Mouse (Mus musculus) lung, postnatal 10 days (tissue): Measurements from ENCODE around the gene Wnt11.

Experiments
- DNase-seq: peaks from one replicate; pipeline ENCODE4 v3.0.0; 2021

The Wnt11 gene

DNA sequence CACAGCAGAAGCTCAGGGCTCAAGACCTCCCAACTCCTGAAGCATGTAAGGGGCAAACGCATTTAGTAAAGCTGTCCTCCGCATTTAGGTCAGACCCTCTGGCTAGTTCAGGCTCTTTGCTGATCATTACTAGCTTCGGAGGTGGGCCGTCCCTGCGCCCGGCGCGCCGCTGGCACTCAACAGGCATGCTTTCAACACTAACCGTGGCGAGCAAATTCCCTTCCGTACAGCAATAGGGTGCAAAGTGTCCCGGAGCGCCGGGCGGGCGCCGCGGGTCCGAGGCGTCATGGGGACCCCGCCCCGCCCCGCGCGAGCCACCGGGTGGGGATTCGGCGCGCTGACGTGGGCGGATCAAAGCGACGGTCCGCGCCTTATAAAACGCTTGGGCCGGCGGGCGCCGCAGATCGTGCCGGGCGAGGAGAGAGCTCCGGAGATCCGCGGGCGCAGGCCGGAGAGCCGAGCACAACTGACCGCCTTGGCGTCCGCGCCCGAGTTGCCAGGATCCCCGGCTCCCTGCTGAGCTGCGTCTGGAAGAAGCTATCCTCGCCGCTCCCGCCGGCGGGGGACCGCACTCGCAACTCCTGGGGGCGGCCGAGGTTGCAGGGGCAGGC, at the start of gene Wnt11:
Gene Wnt11, plus strand, starts transcription at position 402 of the 611 bp plus-strand sequence.
- peak; percentile 77 for DNase-seq

DNA sequence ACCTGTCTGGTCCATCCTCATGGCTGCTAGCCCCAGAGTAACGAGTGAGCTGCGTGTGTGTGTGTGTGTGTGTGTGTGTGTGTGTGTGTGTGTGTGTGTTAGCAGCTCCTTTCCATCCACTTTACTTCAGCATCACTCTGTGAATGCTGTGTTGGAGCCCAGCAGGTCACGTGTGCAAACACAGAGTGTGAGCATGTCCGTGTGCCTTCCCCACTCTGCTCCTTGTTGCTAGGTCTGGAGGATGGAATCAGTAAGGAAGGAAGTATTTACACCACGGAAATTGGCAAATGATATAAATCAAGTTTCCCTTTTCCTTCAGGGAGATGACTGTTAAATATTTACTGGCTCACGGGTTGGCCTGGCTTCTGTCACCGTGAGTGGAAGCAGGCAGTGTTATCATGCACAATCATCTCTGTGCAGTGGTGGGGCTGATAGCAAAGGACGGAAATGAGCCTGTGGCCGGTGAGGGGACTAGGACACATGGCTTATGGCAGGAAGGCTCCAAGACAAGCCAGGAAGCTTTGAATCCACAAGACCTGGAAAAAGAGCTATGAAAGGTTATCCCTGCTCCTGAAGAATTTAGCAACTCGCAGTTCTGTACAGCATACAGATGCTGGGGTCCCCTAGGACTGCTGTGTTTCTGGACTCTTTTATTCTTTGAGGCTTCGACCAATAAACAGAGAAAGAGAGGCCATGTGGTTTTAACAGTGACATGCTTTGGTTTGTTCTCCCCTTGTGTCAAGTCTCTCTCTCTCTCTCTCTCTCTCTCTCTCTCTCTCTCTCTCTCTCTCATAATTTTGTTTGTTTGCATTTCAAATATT, 47.9 kb upstream of the Wnt11 start:
- no peak for DNase-seq

DNA sequence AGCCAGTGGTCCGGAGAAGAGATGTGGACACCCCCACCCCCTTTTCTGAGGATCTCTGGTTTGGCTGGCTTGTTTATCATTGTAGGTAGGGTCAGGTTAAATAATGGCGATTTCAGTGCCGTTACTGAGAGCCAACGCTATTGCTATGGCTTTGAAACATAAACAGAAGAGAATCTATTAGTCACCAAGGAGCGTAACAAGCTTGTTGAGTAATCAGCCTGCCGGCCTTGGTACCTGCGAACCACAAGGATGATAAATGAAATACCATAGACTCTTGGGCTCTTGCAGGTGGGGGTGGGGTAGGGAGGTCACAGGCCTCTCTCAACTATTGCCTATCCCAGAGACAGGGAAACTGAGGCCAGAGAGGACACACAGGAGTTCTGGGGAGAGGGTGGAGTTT, 46.2 kb upstream of the Wnt11 start:
- no peak for DNase-seq

DNA sequence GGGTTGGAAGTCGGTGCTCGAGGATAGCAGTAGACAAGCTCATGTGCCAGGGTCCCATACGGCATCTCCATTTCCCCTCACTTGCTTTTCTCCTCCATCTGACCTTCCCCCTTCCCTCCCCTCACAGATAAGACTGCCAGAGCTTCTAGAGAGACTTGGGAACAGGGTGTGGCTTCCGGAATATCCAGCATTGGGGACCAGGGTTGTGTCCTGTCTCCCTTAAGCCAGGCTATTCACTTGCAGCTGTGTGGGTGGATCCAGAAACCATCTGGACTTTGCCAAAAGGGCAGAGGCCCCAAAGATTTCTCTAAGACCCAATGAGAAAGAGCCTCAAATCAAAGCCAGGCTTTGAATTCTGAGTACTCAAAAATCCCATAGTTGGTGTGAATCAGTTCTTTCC, 45.8 kb upstream of the Wnt11 start:
- DNase-seq = no peak

DNA sequence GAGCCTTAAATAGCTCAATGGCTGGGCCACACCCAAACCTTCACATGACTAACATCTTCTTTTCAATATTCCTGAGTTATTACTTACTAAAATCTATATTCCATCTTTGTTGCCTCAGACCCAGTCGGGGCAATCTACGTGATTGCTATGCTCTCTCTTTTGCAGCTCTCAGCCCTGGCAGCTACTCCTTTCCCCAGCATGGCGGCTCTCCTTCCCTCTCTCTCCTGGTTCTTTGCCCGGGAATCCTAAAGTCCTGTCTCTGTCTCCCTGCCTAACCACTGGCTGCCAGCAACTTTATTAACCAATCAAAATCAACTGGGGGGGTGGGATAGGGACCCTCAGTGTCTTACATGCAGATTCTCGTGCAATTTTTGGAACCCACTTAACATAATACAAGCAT, 43.0 kb upstream of the Wnt11 start:
- DNase-seq = no peak

DNA sequence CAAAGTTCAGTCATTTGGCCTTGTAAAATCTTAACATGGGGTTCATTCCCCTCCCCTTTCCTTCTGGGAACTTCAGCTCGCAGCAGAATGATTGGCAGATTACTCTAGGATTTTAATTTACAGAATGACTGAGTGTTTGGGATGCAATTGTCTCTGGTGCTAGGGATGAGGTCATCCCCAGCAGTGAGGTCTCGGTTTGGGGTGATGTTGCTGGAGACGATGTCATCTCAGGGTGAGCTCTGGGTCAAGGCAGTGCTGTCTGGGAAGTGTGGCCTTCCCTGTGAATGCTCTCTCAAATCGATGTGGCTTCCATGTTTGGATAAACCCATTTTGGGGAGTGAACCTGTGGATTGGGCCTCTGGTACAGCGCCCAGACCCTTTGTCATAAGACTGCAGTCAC, 41.1 kb upstream of the Wnt11 start:
- no peak for DNase-seq

DNA sequence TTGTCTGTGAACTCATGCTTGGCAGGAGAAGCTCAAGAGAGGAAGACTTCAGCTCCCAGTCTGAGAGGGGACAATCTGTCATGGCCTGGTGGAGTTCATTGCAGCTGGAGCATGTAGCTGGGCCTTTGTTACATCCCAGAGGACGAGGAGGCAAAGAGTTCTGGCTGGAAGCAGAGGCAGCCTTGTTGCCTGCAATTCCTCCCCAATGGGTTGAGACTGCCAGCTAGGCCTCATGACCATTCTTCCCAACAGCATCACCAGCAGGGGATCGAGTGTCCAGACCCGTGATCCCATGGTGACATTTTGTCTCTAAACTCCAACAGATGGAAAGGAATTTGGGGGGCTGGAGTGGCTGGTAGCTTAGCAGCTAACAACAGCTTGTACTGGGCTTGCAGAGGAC, 40.5 kb upstream of the Wnt11 start:
- no peak for DNase-seq

DNA sequence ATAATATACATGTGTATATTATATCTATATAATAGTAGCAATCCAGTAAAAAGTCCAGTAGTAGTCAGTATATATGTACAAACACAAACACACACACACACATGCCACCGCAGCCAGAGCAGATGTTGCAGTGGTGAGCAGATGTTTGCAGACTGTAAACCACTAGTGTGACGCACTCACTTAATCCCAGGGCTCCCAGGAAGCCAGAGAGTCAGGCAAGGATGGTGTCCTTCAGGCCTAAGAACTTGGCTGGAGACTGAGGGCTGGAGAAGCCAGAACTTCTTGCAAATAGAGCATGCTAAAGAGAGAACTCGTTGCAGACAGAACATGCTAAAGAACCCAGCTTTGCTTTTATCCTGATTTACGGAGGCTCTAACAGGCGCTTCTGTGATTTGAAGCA, 39.3 kb upstream of the Wnt11 start:
- DNase-seq = no peak

DNA sequence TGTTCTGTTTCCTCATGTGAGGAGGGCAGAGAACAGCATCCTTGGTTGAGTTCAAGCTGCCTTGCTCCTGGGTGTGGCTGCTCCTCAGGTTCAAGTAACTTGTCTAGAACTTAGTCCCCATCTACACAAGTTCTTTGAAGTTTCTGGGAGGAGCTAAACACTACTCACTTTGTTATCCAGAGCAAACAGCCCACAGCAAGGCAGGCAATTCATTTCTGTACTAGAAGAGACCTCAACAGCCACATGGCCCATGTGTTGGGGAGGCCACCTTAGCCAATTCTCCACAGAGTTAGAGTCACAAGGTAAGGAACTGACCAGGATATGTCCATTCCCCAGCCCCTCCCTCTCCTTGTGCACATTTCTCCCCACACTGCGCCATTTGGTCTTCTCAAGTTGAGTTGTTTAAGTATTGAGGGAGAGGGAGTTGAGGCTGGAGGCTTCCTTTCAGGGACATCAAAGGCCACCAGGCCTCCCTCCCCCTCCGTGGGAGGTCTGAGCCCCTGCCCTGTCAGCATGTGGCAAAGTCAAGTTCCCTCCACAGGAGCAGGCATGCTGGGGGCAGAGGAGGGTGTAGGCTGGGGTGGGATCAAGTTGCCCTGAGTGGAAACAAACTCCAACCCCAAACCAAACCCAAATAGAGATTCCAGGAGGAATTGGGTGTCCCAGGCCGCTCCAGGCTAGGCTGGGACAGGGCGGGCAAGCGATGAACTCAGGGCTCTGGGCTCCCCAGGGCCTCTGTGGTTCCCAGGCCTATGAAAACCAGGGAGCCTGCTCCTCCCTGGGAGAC, 37.4 kb upstream of the Wnt11 start:
- DNase-seq = no peak

DNA sequence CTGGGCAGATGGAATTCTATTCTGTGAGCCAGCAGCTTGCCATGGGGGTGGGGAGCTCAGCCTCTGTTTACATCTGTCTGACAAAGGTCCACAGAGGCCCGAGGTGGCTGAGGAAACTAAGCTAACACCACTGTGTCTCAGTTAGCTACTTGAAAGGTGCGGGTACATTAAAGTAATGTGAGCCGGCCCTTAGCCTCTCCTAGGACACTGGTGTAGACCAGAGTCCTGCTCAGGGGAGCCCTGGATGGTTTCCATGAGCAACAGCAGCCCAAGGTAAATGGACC, 36.8 kb upstream of the Wnt11 start:
- no peak for DNase-seq

DNA sequence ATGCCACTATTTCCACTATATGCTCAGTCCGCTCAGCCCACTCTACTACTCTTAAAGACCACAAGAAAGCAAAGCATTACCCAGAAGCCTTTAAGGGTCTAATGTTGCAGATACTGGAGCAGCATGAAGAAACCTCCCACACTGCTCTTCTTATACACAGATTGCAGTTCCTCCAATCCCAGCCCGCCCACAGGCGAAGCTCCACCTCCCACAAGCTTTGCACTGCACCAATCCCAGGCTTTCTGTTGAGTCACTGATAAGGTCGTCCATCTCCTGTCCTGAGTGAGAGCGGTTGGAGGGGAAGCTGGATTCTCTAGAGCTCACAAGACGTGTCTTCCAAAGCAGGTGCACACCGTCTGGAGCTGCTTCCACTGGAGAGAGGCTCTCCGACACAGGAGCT, 34.5 kb upstream of the Wnt11 start:
- no peak for DNase-seq

DNA sequence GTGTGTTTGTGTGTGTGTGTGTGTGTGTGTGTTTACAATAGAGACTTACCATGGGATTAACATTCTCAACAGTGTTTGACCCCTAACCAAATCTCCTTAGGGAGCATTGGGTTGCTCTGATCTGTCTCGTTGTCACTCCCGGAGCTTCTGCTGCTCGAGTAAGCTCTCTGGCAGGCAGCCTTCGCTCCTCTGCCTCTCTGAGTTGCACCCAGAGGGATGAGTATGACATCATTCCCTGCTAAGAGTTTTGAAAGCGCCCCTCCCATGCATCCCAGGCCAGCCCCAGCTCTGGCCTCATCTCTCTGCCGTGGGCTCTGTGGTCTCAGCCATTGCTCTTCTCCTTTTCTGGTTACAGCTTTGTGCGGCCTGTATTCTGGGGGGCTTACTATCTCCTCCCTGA, 33.8 kb upstream of the Wnt11 start:
- peak; percentile 71 for DNase-seq

DNA sequence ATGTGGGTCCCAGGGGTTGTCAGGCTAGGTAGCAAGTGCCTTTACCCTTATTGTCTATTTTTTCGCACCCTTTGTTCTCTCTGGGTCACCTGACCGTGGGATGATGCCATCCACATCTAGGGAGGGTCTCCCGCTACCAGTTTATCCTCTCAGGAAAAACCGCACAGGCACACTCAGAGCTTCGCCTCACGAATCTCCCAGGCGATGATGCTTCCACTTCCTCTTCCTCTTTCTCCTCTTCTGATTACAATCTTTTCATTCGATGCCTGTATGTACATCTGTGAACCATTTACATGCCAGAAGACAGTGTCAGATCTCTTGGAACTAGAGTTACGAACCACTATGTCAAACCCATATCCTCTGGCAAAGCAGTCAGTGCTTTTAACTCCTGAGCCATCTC, 31.7 kb upstream of the Wnt11 start:
- DNase-seq = no peak

DNA sequence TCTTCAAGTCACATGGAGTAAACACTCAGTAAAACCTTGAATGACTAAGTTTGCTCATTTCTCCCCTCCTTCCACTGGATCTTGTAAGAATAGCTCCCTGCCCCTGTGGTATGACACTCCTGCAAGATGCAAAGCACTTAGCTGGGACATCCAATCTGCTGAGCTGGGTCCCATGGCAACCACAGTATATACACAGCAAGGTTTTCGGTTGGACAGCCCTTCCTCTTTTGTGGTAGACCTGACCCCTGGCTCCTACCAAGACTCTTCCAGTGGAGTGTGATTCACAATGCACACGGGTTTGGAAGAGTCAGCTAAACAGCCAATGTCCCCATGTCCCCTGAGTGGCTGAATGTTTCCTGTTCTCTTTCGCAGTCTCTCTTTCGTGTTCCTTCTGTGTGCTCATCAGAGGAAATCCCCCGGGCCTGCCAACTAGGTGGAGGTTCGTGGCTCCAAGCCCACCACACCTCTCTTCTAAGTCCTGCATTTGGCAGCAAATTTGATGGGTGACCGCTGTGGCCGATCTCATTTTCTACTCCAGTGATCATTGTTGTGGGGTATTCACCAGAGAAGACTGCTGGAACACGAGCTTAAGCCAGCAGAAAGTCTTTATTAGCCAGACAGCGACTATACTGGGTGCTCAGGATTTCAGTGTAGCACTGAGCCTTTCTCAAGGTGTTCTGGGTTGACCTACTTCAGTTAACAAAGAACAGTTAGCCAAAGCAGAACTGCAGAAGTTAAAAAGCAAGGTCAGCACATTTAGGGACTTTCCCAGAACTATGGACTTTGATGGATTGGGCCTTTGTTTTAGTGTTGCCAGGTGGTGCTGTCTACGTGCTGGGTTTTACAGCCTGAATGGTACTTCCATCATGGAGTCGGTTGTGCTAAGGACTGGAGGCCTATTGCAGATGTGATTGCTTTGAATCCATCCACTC, 29.8 kb upstream of the Wnt11 start:
- no peak for DNase-seq

DNA sequence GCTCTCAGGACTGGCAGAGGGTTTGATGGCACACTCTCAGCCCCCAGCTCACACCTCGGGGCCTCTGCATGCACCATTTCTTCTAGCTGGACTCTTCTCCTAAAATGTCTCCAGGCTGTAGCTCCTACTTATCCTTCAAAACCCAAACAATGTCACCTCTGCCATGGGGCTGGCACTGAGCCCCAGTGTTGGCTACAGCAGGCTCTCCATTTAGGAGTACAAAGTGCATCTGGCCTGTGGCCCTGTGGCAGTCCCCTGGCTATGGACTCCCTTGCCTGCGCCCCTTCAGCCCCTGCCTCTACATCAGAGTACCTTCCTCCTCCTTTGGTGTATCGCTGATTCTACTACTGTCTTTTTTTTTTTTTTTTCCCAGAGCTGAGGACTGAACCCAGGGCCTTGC, 28.0 kb upstream of the Wnt11 start:
- no peak for DNase-seq

DNA sequence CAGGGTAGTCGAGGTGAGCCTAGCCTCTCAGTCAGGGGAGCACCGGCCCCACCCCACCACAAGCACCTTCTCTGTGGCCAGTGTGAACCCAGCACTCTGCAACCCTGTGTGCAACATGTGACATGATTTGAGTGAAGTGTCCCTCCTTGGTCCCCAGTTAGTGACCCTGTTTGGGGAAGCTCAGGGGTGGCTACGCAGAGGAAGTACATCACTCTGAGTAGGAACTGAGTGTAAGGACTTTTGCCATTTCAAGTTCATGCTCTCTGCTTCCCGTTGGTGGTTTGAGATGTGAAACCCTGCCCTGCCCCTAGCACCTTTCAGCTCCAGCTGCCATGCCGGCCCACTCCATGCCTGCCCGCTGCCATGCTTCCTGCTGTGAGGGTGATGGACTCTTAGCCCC, 25.5 kb upstream of the Wnt11 start:
- DNase-seq = no peak

DNA sequence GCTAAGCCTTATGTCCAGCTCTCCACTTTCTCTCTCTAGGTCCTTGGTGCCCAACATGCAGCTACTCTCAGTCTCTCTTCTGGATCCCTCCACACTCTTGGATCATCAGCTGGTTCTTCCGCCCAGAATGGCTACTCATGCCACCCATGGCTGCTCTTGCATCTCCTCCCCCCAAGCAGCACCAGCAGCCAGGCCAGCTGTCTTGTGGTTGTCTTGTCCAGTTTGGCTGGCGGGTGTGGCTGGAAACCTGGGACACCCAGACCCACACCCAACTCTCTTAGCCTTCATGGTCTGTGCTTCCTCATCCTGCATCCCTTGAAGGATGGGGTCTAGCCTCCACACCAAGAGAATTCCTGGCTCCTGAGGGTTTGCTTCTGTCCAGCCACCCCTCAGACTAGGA, 24.3 kb upstream of the Wnt11 start:
- no peak for DNase-seq

DNA sequence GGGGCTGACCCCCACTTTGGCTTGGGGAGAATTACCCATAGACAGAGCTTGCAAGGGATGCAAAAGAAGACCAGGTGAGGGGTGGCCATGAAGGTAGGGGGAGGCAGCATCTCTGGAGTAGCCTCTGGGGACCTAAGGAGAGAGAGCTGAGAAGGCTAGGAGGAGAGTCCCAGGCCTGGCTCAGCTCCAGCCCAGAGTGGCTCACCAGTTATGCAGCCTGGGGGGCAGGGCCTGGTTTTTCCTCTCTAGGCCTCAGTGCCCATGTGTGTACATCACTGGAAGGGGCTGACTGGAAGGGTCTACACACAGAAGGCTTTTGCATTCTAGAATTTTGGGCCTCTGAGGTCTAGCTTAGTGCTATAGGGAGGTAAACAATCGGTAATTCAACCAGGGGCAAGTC, 14.4 kb upstream of the Wnt11 start:
- DNase-seq = no peak

DNA sequence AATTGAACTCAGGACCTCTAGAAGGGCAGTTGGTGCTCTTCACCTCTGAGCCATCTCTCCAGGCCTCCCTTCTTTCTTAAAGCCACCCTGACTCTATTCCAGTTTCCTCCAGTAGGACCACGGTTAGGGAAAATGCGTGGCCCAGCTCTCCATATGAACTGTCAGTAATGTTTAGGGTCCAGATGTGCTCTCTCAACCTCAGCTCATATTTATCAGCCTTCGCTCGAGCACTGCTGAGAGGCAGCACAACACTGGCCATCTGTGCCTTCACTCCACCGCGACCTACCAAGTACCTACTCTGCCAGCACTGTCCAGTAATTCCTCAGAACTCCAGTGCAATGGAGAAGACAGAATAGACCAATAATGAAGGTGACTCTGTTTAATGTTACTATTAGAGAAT, 12.0 kb upstream of the Wnt11 start:
- no peak for DNase-seq

DNA sequence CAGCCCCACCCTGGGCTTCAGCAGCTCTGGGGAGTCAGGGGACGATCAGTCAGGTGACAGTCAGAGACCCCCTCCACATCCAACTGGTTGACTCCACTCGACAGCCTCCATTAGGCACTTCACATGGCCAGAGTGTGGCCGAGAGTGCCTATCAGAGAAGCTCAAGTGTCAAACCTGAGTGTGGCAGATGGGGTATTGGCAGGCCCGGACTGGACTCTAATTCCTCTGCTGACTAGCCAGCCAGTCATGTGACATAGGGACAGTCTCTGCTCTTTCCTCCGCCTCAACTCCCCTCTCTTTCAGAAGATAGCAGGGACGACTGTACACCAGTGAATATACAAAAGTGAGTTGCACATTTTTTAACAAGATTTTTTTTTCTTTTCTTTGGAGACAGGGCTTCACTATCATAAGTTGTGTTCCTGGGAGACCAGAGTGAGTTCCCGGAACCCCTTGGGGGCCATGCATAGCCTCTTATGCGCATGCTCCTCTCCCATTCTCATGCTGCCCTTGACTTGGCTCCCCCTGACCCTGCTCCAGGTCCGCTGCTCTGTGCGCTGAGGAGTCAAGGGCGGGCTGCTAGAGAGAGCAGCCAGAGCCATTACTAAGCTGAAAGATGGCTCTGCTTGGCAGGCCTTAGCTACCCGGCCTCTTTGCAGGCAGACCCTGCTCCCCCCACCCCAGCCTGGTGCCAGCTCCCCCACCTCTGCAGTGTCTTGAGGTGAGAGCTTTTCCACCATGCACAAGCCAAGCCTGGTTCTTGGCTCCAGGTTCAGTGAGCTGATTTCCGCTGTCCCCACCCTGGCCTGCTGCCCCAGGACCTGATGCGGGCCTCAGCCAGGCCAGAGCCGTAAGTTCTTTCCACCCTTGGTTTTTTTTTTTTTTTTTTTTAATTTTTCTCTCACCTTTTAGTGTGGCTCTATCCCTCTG, 10.8 kb upstream of the Wnt11 start:
- no peak for DNase-seq

DNA sequence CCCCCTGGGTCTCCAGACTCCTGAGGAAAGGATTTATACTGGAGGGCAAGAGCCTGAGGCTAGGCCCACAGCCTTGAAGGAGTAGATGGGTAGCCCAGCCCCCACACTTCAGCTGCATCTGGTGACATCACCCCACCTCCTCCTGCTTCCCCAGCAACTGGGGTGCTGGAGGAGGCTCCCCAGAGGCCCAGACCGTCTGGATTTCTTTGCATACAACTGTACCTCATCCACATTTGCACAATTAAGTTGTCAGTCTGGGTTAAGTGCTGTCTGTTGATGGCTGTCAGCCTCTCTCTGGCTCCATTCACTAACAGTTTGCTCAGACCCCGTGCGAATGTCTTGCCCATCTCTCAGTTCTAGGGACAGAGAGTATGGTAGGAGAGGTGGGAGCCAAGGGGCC, 6.9 kb upstream of the Wnt11 start:
- no peak for DNase-seq

DNA sequence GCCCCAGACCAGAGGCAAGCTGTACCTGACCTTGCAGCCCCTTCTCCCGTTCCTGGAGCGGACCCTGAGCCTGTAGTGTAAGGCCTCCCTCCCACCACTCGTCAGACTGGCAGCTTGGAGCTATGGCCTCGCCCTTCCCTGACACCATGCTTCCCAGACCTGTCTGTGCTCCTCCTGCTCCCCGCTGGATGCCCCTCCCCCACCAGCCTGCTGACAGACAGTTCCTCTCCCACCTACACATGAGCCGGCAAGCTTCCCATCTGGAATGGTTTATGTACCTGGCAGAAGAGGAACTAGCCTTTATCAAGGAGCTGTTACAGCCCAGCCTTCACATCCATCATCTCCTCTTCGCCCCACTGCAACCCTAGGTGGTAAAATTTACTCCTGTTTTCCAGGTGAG, 6.0 kb upstream of the Wnt11 start:
- no peak for DNase-seq
